Mouse (Mus musculus): ENCODE measurements around the gene Nlrp1b. TPM values are rescaled to one million over a fixed set of nuclear protein-coding genes. Genes with fewer than 3 reads are reported as not detected.
A peak's percentile ranks its signal among the peaks of the same experiment; 100 is the strongest.

Nlrp1b gene
- total and polyA plus RNA-seq, 3 experiments: 0.38 to 1.4 (median 0.42) TPM

GRCm38 (mm10) chr11:71230684-71231480 is at the start of gene Nlrp1b (continued):
- TF ChIP-seq TCF12 (IDR thresholded peaks at IDR 0.05; ENCODE audit: low read depth, low read length): peak; percentile 99

- H3K4me1 ChIP-seq (ENCODE audit: control insufficient read depth in 1 of 2, insufficient read depth in 2 of 2): no peaks in the 10 kb centered on the region
- no peaks in the 10 kb centered on the region for H3K27me3 ChIP-seq (replicated peaks)
- dilution Hi-C loops (cut with MboI; ENCODE audit: extremely low pct_ligation_motif_present, extremely low pct_unique_long_range_greater_than_20kb, low sequenced_read_pairs): no loop called here
- no peak for TF ChIP-seq PAX5 (IDR thresholded peaks at IDR 0.05; ENCODE audit: low read length)
- no peak for DNase-seq (ENCODE audit: extremely low read depth)
- H3K9me3 ChIP-seq (replicated peaks; ENCODE audit: low read length): no peaks in the 10 kb centered on the region
- no peak overlapping the region for H3K4me3 ChIP-seq (replicated peaks in 1 of 3; ENCODE audit: low read depth in 2 of 3, low read length in 2 of 3, poor library complexity in 1 of 3)
- H3K27ac ChIP-seq (ENCODE audit: insufficient read depth, low read depth): no peak overlapping the region
- H3K79me2 ChIP-seq (replicated peaks; ENCODE audit: control insufficient read depth, extremely low read depth, insufficient read depth, poor library complexity, severe bottlenecking): no peaks in the 10 kb centered on the region
- H3K36me3 ChIP-seq (replicated peaks in 1 of 2; ENCODE audit: control insufficient read depth in 1 of 2, insufficient read depth in 1 of 2, low read length in 1 of 2): no peaks in the 10 kb centered on the region
- no peak overlapping the region for H3K9ac ChIP-seq (ENCODE audit: insufficient read depth, low read depth)
- H3K4me2 ChIP-seq (ENCODE audit: insufficient read depth, low read depth, poor library complexity, severe bottlenecking): no peak overlapping the region
- in situ Hi-C loops (cut with MboI; ENCODE audit: low pct_ligation_motif_present, low pct_unique_long_range_greater_than_20kb, low sequenced_read_pairs): no loop called here
These were observed 30.5 kb upstream of the Nlrp1b start for GRCm38 (mm10) chr11:71261036-71261435.

DNA sequence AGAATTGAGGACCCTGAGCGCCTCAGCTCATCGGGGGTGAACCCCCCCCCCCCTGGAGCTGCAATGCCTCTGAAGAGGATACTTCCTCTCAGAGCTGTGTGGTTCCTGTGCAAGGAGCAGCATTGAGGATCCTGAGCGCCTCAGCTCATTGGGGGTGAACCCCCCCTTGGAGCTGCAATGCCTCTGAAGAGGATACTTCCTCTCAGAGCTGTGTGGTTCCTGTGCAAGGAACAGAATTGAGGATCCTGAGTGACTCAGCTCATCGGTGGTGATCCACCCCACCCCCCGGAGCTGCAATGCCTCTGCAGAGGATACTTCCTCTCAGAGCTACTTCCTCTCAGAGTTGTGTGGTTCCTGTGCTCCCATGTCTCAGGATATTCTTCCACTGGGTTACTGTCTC is 20.8 kb upstream of the Nlrp1b start:
- Histone ChIP-seq H3K9ac (ENCODE audit: insufficient read depth, low read depth) (no peak overlapping the region), H3K27me3 (replicated peaks) (no peaks in the 10 kb centered on the region), H3K4me1 (ENCODE audit: control insufficient read depth in 1 of 2, insufficient read depth in 2 of 2) (peaks cover 0 to 12% of the 10 kb centered on the region in 2 experiments; a peak in 2 of 4 replicates), H3K27ac (ENCODE audit: insufficient read depth, low read depth) (no peak overlapping the region), H3K4me3 (replicated peaks in 1 of 3; ENCODE audit: low read depth in 2 of 3, low read length in 2 of 3, poor library complexity in 1 of 3) (no peak overlapping the region), H3K4me2 (ENCODE audit: insufficient read depth, low read depth, poor library complexity, severe bottlenecking) (no peak overlapping the region), H3K79me2 (replicated peaks; ENCODE audit: control insufficient read depth, extremely low read depth, insufficient read depth, poor library complexity, severe bottlenecking) (no peaks in the 10 kb centered on the region), H3K36me3 (replicated peaks in 1 of 2; ENCODE audit: control insufficient read depth in 1 of 2, insufficient read depth in 1 of 2, low read length in 1 of 2) (no peaks in the 10 kb centered on the region), H3K9me3 (replicated peaks; ENCODE audit: low read length) (no peaks in the 10 kb centered on the region)
- in situ Hi-C loops (cut with MboI; ENCODE audit: low pct_ligation_motif_present, low pct_unique_long_range_greater_than_20kb, low sequenced_read_pairs) (no loop called here), dilution Hi-C loops (cut with MboI; ENCODE audit: extremely low pct_ligation_motif_present, extremely low pct_unique_long_range_greater_than_20kb, low sequenced_read_pairs) (no loop called here)
- DNase-seq (ENCODE audit: extremely low read depth): peak; percentile 49
- TF ChIP-seq SIN3A (IDR thresholded peaks at IDR 0.05; ENCODE audit: low read length) (no peak), IRF4 (IDR thresholded peaks at IDR 0.05; ENCODE audit: low read depth, low read length) (no peak)

- peak; percentile 39 for DNase-seq (ENCODE audit: extremely low read depth)
- no peaks in the 10 kb centered on the region for H3K79me2 ChIP-seq (replicated peaks; ENCODE audit: control insufficient read depth, extremely low read depth, insufficient read depth, poor library complexity, severe bottlenecking)
- peaks cover 1 to 7% of the 10 kb centered on the region in 2 experiments; a peak in 2 of 4 replicates for H3K4me1 ChIP-seq (ENCODE audit: control insufficient read depth in 1 of 2, insufficient read depth in 2 of 2)
- no peak overlapping the region for H3K27ac ChIP-seq (ENCODE audit: insufficient read depth, low read depth)
- dilution Hi-C loops (cut with MboI; ENCODE audit: extremely low pct_ligation_motif_present, extremely low pct_unique_long_range_greater_than_20kb, low sequenced_read_pairs) (no loop called here), in situ Hi-C loops (cut with MboI; ENCODE audit: low pct_ligation_motif_present, low pct_unique_long_range_greater_than_20kb, low sequenced_read_pairs) (no loop called here)
- H3K27me3 ChIP-seq (replicated peaks): no peaks in the 10 kb centered on the region
- H3K9me3 ChIP-seq (replicated peaks; ENCODE audit: low read length): peaks cover 3% of the 10 kb centered on the region
- H3K36me3 ChIP-seq (replicated peaks in 1 of 2; ENCODE audit: control insufficient read depth in 1 of 2, insufficient read depth in 1 of 2, low read length in 1 of 2): peaks cover 0 to 43% of the 10 kb centered on the region in 2 experiments
- TF ChIP-seq HCFC1 (IDR thresholded peaks at IDR 0.05; ENCODE audit: low read depth, low read length): no peak
- TF ChIP-seq SMC3 (IDR thresholded peaks at IDR 0.05; ENCODE audit: low read depth, low read length): peak; percentile 93
- TF ChIP-seq GABPA (IDR thresholded peaks at IDR 0.05; ENCODE audit: insufficient replicate concordance, low read depth, low read length): no peak
- TF ChIP-seq RAD21 (IDR thresholded peaks at IDR 0.05; ENCODE audit: low read depth, low read length): peak; percentile 70
- TF ChIP-seq CTCF (conservative IDR thresholded peaks at IDR 0.05 in 1 of 2, IDR thresholded peaks at IDR 0.05 in 1 of 2; ENCODE audit: low read depth in 2 of 2, low read length in 2 of 2): peak; percentile 33 to 79; a peak in 2 of 4 replicates
- H3K9ac ChIP-seq (ENCODE audit: insufficient read depth, low read depth): no peak overlapping the region
- no peak overlapping the region for H3K4me2 ChIP-seq (ENCODE audit: insufficient read depth, low read depth, poor library complexity, severe bottlenecking)
- no peak overlapping the region for H3K4me3 ChIP-seq (replicated peaks in 1 of 3; ENCODE audit: low read depth in 2 of 3, low read length in 2 of 3, poor library complexity in 1 of 3)
These were observed 5.9 kb downstream of the Nlrp1b start for GRCm38 (mm10) chr11:71224614-71225013.

Measured in CH12.LX (cell line).